Mouse (Mus musculus): ENCODE data around the gene Plscr2. TPM values are rescaled to one million over a fixed set of nuclear protein-coding genes. Genes with fewer than 3 reads are reported as not detected.

Gene Plscr2
- polyA plus RNA-seq, 1 experiment from 2014 or later, result 131 TPM

GRCm38 (mm10) chr9:92334845-92335244 lies 59.4 kb downstream of the Plscr2 start:
- no peak for DNase-seq (ENCODE audit: low spot score)
- H3K4me2 ChIP-seq (ENCODE audit: low read length), result no peak overlapping the region
- no peak for ATAC-seq (replicated peaks; ENCODE audit: low FRiP score, low read depth)
- no peaks in the 10 kb centered on the region for H3K27me3 ChIP-seq (ENCODE audit: insufficient read depth, low read length)
- H3K9ac ChIP-seq (ENCODE audit: low read depth, low read length), result no peak overlapping the region
- WGBS, result 97% methylated on average over 10 of the region's 10 CpGs
- no peak overlapping the region for H3K27ac ChIP-seq
- no peaks in the 10 kb centered on the region for H3K4me1 ChIP-seq (replicated peaks; ENCODE audit: insufficient read depth, low read length)
- TF ChIP-seq CTCF (IDR thresholded peaks at IDR 0.05; ENCODE audit: low read depth), result no peak
- no peaks in the 10 kb centered on the region for H3K9me3 ChIP-seq (replicated peaks; ENCODE audit: low read length)
- H3K4me3 ChIP-seq (replicated peaks; ENCODE audit: low read depth, low read length), result no peak overlapping the region
- H3K36me3 ChIP-seq (ENCODE audit: insufficient read depth, low read length), result no peaks in the 10 kb centered on the region

- Histone ChIP-seq H3K9ac (ENCODE audit: low read depth, low read length) (no peak overlapping the region), H3K4me1 (replicated peaks; ENCODE audit: insufficient read depth, low read length) (no peaks in the 10 kb centered on the region), H3K4me2 (ENCODE audit: low read length) (no peak overlapping the region), H3K9me3 (replicated peaks; ENCODE audit: low read length) (no peaks in the 10 kb centered on the region), H3K27ac (no peak overlapping the region), H3K36me3 (ENCODE audit: insufficient read depth, low read length) (no peaks in the 10 kb centered on the region), H3K4me3 (replicated peaks; ENCODE audit: low read depth, low read length) (no peak overlapping the region), H3K27me3 (ENCODE audit: insufficient read depth, low read length) (no peaks in the 10 kb centered on the region)
- 87% methylated on average over 6 of the region's 6 CpGs for WGBS
- TF ChIP-seq CTCF (IDR thresholded peaks at IDR 0.05; ENCODE audit: low read depth), result no peak
- ATAC-seq (replicated peaks; ENCODE audit: low FRiP score, low read depth) (no peak), DNase-seq (ENCODE audit: low spot score) (no peak)
Observed at GRCm38 (mm10) chr9:92335277-92335818, 59.9 kb downstream of the Plscr2 start.

- DNase-seq (ENCODE audit: low spot score), result no peak
- Histone ChIP-seq H3K4me2 (ENCODE audit: low read length) (no peak overlapping the region), H3K9me3 (replicated peaks; ENCODE audit: low read length) (no peaks in the 10 kb centered on the region), H3K4me3 (replicated peaks; ENCODE audit: low read depth, low read length) (no peak overlapping the region), H3K9ac (ENCODE audit: low read depth, low read length) (no peak overlapping the region), H3K4me1 (replicated peaks; ENCODE audit: insufficient read depth, low read length) (no peaks in the 10 kb centered on the region), H3K36me3 (ENCODE audit: insufficient read depth, low read length) (no peaks in the 10 kb centered on the region), H3K27ac (no peak overlapping the region), H3K27me3 (ENCODE audit: insufficient read depth, low read length) (no peaks in the 10 kb centered on the region)
- no peak for TF ChIP-seq CTCF (IDR thresholded peaks at IDR 0.05; ENCODE audit: low read depth)
- no peak for ATAC-seq (replicated peaks; ENCODE audit: low FRiP score, low read depth)
- WGBS, result 91% methylated on average over 1 of the region's 1 CpGs
Observed at GRCm38 (mm10) chr9:92337063-92337462, 61.7 kb downstream of the Plscr2 start.

- WGBS, result 75% methylated on average over 3 of the region's 3 CpGs
Observed at GRCm38 (mm10) chr9:92337661-92338060, 62.3 kb downstream of the Plscr2 start.

GRCm38 (mm10) chr9:92338954-92339353 lies 63.6 kb downstream of the Plscr2 start:
- no peak overlapping the region for H3K4me2 ChIP-seq (ENCODE audit: low read length)
- ATAC-seq (replicated peaks; ENCODE audit: low FRiP score, low read depth) (no peak), DNase-seq (ENCODE audit: low spot score) (no peak)
- H3K4me1 ChIP-seq (replicated peaks; ENCODE audit: insufficient read depth, low read length), result no peaks in the 10 kb centered on the region
- H3K27me3 ChIP-seq (ENCODE audit: insufficient read depth, low read length), result no peaks in the 10 kb centered on the region
- no peak overlapping the region for H3K4me3 ChIP-seq (replicated peaks; ENCODE audit: low read depth, low read length)
- H3K27ac ChIP-seq, result no peak overlapping the region
- WGBS, result 69% methylated on average over 1 of the region's 1 CpGs
- TF ChIP-seq CTCF (IDR thresholded peaks at IDR 0.05; ENCODE audit: low read depth), result no peak
- H3K36me3 ChIP-seq (ENCODE audit: insufficient read depth, low read length), result no peaks in the 10 kb centered on the region
- H3K9ac ChIP-seq (ENCODE audit: low read depth, low read length), result no peak overlapping the region
- H3K9me3 ChIP-seq (replicated peaks; ENCODE audit: low read length), result no peaks in the 10 kb centered on the region

More at GRCm38 (mm10) chr9:92337661-92338060, 62.3 kb downstream of the Plscr2 start:
- no peaks in the 10 kb centered on the region for H3K4me1 ChIP-seq (replicated peaks; ENCODE audit: insufficient read depth, low read length)
- H3K4me2 ChIP-seq (ENCODE audit: low read length), result no peak overlapping the region
- ATAC-seq (replicated peaks; ENCODE audit: low FRiP score, low read depth) (no peak), DNase-seq (ENCODE audit: low spot score) (no peak)
- no peaks in the 10 kb centered on the region for H3K27me3 ChIP-seq (ENCODE audit: insufficient read depth, low read length)
- no peak overlapping the region for H3K9ac ChIP-seq (ENCODE audit: low read depth, low read length)
- TF ChIP-seq CTCF (IDR thresholded peaks at IDR 0.05; ENCODE audit: low read depth), result no peak
- no peak overlapping the region for H3K4me3 ChIP-seq (replicated peaks; ENCODE audit: low read depth, low read length)
- no peak overlapping the region for H3K27ac ChIP-seq
- no peaks in the 10 kb centered on the region for H3K36me3 ChIP-seq (ENCODE audit: insufficient read depth, low read length)
- H3K9me3 ChIP-seq (replicated peaks; ENCODE audit: low read length), result no peaks in the 10 kb centered on the region

Small RNAs within 50 kb of the gene (microRNA-seq; reads per million reads assigned to microRNA genes)
- not detected for gene Mir6386

Other genes starting within 250 kb of the Plscr2 start
- gene Plscr5, start 82.7 kb upstream of the Plscr2 start, polyA plus RNA-seq (2015; fragmentation: Nextera tagmentation; extraction: Ambion mirVana), result not detected in 2 replicates
- 108 TPM in 2 replicates for gene Plscr1, start 25.9 kb upstream of the Plscr2 start, polyA plus RNA-seq (2015; fragmentation: Nextera tagmentation; extraction: Ambion mirVana)
- 0.30 TPM in 1 of 2 replicates, not detected in the other for gene 1700057G04Rik, start 33.8 kb downstream of the Plscr2 start, polyA plus RNA-seq (2015; fragmentation: Nextera tagmentation; extraction: Ambion mirVana)
- gene Plscr4, start 181.8 kb downstream of the Plscr2 start, polyA plus RNA-seq (2015; fragmentation: Nextera tagmentation; extraction: Ambion mirVana), result 8.3 and 8.4 TPM in 2 replicates

Data from kidney, postnatal 0 days (tissue).